Mouse (Mus musculus) 3T3-L1 (cell line): ENCODE results near the gene P4ha3.
A peak's percentile ranks its signal among the peaks of the same experiment; 100 is the strongest.
"Not testable (repeated sequence)": the region's sequence is repeated elsewhere in the genome, so short reads cannot be mapped to it uniquely, and the experiment has no call there.

Experiments
- DNase-seq: peaks from one replicate; pipeline ENCODE4 v3.0.0-alpha.2; 2015; ENCODE audit warnings: low read depth, low spot score

Gene P4ha3

DNA sequence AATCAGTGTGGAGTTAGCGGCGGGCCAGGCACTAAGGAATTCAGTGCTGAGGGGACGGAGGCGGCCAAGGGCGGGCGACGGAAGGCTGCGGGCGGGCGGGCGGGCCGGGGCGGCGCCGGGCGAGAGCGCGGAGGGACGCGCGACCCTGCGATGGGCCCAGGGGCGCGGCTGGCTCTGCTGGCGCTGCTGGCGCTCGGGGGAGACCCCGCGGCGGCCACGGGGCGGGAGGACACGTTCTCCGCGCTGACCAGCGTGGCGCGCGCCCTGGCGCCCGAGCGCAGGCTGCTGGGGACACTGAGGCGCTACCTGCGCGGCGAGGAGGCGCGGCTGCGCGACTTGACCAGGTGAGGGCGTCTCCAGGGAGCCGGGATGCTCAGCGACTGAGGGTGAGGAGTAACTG, at the start of gene P4ha3:
P4ha3 (plus strand) TSS at position 138 of the 400 bp plus-strand sequence.
- no peak for DNase-seq

DNA sequence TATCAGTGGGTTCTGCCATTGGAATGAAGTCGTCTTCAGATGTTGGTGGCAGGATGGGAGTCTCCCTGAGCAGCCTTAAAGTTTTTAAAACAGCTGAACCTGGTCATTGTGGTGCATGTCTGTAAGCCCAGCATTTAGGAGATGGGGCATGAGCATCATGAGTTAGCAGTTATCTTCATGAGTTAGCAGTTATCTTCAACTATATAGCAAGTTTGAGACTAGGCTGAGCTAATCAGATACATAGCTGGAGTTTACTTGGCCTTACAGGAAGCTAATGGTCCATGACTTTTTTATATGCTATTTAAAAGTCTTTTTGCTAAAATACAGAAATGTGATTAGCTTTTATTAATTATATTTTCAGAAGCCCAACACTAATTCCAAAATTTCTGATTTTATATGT, 47.0 kb upstream of the P4ha3 start:
- no peak for DNase-seq

DNA sequence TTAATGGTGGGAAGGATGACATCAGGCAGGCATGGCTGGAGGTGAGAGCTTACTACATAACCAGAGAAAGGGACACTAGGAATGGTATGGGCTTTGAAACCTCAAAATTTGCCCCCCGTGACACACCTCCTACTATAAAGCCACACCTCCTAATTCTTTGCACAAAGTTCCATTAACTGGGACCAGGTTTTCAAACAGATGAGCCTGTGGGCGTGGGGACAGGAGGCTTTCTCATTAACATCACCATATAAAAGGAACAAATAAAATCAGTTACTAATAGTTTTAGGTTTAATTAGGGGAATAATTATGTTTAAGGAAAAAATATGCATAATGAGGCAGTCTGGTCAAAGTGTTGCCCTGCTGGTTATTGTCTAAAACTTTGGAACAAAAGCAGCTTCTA, 44.7 kb upstream of the P4ha3 start:
- no peak for DNase-seq

DNA sequence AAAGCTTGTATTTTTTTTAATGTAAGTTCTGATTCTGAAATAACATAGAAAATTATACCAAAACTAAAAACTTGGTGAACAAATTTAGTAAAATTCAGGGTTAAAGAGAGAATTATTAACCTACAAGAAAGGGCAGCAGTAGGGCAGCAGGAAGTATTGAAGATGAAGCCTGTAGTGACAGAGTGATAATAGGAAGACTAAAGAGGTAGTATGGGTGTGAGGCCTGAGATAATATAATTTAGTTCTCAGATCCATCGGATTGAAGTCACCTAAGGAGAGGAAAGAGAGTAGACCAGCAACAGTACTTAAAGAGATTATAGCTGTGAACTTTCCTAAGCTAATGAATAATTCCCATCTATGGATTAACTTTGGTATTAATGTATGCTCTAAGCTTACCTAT, 42.3 kb upstream of the P4ha3 start:
- no peak for DNase-seq

DNA sequence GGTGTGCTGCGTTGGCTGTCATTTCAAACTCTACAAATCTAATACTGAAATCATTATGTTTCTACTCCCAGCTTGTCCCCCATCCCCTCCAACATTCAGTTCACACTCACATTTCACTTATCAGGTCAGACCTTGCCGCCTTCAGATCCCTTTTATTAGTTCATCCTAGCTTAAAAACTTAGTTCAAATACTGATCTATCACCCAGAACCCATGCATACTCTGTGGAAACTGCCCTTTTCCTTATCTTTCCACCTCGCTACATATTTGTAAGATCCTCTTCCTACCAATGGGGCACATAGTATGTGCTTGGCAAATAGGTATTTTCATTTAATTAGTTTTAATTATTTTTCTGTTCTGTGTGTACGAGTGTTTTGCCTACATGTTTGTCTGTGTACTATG, 41.1 kb upstream of the P4ha3 start:
- DNase-seq: no peak

DNA sequence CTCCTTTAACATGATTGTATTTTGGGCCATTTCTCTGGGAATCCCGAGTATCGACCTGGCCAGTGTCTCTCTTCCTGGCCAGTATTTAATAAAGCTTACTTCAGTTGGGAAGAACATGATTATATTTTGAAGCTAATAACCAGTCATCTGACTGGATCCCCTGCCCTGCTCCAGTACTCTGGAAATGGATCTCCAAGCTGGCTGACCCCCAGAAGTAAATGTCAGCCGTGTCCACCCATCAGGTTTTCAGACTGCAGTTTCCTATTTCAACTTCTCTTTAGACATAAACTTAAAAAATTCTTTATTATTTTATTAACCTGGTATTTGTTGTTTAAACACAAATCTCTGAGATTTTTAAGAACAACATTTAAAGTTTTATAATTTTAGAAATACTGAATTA, 40.1 kb upstream of the P4ha3 start:
- no peak for DNase-seq

DNA sequence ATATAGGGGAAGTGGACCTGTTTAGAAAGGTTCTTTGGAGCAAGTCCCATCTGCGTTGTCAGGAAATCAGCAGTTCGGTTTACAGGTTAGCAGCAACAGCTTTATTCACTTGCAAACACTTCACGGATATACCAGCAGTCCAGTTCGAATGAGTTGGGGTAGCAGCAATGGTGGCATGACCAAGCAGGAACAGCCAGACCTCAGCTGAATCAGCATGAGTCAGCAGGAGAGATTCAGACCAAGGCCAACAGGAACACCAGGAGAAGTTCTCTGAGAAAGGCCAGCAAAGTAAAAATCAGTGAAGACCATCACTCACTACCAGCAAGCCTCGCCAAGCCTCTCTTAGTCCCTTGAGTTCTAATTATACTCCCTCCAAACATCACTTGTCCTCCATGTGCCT, 34.7 kb upstream of the P4ha3 start:
- no peak for DNase-seq

DNA sequence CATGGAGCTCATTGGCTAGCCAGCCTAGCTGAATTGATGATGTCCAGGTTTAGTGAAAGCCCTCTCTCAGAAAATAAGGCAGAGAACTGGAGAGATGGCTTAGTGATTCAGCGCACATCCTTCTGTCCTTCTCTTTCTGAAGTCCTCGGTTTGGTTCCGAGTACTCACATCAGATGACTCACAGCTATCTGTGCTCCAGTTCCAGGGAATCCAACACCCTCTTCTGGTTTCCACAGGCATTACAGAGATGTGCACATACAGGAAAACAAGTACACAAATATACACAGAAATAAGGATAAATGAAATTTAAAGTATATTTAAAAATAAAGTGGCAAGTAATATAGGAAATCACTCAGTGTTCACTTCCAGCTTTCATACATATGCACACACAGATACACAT, 23.0 kb upstream of the P4ha3 start:
- DNase-seq: peak; percentile 62

DNA sequence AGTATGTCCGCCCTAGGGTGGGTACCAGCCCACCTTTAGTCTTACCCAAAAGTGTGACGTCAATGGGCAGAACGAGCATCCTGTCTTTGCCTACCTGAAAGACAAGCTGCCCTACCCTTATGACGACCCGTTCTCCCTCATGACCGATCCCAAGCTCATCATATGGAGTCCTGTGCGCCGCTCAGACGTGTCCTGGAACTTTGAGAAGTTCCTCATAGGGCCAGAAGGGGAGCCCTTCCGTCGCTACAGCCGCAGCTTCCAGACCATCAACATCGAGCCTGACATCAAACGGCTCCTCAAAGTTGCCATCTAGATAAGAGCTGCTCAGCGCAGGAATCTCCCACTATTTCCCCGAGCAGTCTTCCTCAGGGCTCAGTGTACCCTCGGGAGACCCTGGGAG, 20.4 kb upstream of the P4ha3 start:
- not testable (repeated sequence) for DNase-seq

DNA sequence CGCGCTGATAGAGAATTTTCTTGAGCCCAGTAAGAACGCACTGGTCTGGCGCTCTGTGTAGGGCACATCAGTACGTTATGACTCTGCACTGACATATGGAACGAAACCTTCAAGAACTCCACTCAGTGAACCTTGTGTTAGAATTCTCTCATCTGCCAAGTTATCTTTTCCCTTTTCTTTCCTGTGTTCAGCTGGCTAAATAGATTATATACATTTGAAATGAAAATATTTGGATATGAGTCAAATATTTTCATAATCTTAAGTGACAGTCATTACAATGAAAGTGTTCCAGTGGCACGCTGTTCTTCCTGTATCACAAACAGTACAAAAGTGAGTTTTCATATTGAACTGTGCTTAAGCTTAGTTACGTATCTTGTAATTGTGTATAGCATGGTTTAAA, 13.0 kb upstream of the P4ha3 start:
- no peak for DNase-seq

DNA sequence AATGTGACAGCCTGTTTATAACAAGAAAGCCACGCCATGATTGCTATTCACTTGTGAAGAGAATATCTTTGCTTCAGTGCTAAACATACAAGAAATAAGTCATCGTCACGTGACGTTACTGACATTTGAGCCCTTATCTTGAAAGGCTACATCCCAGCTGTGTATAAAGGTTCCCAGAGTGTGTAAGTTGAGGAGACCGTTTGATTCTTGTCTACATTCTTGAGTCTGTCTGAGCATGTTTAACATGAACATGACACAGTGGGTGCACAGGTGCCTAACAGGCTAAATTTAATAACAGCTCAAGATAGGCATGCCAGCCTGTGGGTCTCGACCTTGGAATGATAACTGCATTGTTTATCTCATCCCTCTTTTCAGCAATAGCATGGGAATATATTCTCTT, 10.8 kb upstream of the P4ha3 start:
- DNase-seq: no peak

DNA sequence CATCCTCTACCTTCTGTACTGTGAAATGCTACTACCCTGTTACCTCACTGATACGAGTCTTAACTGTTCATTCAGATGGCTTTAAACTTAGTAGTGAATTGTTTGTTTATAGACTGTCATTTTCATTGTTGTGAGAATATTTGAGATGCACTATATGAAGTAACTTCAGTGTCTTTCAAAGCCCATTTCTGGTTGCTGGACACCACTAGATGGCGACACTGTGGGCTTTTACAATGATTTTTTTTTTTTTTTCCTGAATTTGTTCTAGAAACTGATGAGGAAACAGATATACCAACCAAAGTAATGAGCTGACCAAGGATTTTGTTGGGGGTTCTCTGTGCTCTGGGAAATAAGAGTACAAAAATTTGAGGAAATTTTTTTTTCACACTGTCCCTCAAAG, 8.9 kb upstream of the P4ha3 start:
- DNase-seq: peak; percentile 60

DNA sequence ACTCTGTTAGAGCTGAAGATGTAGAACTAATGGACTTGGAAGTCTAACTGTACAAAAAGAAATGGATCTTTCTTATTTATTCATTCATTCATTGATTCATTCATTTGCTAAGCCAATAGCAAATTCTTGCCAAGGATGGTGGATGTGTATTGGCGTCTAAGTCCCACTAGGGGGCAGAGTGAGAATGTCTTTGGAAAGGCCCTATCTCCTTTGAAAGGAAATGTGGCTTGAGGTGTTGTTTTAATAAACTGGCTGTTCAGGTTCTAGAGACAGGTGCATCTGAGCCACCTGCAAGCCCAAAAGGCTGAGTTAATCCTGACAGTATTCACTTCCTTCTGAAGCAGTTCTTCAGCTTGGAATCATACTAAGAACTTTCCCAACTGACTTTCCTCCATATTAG, 5.5 kb upstream of the P4ha3 start:
- peak; percentile 74 for DNase-seq

DNA sequence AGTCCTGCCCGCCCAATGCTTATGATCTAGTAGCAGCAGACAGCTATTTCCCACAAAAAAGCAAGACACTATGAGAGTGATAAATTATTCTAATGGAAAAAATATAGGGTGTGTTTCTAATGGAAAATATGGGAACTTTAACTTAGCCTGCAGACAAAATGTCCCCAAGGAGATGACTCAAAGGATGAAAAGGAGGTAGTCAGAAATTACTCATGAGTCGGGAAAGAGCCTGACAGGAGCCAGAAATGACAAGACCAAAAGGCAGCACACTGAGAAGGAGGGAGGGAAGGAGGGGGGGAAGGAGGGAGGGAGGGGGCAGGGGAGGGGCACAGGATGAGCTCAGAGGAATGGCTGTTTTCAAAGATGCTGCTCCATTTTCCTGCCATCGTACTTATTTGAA, 3.7 kb upstream of the P4ha3 start:
- DNase-seq: peak; percentile 86

DNA sequence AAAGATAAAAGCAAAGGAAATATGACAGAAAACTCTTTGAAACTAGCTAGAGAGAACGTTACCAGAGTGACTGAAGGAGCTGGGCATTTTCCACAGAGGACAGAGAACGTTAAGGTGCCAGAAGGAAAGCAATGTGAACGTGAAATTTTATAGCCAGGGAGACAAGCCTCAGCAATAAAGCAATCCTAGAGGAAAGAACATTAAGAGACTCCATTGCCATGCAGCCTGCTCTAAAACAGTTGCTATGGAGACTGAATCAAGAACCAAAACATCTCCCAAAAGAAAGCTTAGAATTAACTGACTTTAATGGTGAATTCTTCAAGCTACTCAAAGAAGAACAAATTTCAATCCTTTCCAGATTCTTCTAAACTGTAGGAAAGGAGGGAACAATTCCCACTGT, 2.0 kb upstream of the P4ha3 start:
- DNase-seq: no peak

DNA sequence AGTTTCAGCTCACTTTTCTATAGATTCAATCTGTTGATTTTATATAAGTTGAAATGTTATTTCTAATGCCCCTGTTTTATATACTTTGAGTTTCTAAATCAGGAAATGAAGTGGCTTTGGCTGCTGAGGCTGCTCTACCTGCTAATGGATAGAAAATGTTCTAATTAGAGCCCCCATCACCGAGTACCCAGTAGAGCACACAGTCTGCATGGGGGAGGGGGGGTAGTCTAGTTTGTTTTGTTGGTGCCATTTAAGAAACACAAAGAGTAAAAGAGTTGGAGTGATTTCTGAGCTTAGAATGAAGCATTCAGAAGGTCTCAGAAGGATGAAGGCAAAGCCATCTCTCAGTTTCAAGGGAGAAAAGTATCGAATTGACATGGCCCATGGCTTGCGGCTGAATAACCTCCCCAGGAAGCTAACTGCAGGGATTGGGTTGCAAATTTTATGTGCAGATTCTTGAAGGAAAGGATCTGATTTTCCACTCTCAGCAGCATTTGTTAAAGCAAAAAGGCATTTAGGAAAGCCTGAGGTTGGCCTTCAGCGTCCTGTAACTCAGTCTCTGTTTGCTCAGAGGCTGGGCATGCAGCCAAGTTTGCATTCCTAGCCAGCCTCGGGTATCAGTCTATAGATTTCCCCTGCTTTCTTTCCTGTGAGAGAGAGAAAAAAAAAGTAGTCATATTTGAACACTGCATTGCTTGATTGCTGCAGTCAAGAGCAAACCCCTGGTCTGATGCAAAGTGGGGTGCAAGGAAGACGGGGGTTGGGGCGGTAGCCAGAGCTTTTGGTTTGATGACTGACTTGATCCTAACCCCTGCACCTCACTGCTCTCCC, 2.6 kb downstream of the P4ha3 start:
- peak; percentile 90 for DNase-seq

DNA sequence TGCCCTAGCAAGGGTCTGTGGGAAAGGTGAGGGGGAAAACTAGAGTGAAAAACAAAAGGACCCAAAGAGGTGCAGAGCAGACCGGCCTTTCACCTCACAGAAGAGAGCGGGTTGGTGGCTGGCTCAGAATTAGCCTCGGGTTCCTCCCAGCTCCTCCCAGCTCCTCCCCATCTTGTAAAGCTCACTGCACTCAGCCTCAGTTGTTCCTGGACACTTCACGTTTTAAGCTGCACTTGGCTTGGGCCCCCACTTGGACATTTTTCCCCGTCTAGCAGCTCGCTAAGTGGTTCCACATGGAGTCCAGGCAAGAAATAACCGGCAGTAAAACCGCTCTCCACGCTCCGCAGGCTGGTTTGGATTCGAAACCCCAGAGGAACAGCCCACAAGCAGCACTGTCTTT, 3.3 kb downstream of the P4ha3 start:
- peak; percentile 80 for DNase-seq

DNA sequence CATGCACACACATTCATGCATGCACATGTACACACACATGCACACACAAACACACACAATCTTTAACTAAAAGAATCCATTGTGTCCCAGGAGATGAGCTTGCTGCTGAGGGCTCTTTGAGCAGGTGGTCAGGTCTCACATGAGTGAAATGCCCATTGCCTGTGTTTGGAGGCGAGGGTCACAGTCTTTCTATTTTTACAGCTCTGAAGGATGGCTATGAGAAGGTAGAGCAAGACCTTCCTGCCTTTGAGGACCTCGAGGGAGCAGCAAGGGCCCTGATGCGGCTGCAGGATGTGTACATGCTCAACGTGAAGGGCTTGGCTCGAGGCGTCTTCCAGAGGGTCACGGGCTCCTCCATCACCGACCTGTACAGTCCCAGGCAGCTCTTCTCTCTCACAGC, 8.2 kb downstream of the P4ha3 start:
- no peak for DNase-seq

DNA sequence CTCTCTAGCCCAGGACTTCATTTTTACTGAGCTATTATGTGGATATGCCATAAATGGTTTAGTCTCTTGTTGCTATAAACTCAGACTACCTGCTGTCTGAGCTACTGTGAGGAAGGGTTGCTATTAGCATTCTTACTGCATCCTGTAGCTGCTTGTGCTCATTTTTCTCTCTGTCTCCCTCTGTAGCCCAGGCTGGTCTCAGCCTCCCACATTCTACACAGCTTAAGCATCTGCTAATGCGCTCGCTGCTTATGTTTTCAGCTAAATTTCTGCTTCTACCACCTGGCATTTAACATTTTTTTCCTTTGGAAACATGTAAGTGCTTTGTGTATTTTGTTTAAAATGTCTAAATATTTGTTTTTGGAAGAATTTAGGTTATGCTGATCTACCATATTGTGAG, 10.4 kb downstream of the P4ha3 start:
- DNase-seq: no peak

DNA sequence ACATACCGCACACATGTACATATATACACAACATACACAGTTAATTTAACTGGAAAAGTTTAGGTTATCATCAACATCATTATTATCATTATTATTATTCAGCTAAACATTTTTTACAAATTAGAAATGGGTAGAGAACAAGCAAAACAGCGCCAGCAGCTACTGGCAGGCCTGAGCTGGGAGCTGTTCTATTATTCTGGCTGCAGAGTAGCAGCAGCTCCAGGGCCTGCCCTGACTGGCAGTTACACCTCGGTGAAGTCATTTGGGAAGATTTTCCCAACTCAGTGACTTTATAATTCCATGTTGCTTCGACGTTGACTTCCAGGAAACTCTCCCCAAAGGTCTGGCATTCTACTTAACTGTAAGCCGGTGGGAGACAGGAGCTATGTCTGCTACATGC, 11.4 kb downstream of the P4ha3 start:
- DNase-seq: no peak

DNA sequence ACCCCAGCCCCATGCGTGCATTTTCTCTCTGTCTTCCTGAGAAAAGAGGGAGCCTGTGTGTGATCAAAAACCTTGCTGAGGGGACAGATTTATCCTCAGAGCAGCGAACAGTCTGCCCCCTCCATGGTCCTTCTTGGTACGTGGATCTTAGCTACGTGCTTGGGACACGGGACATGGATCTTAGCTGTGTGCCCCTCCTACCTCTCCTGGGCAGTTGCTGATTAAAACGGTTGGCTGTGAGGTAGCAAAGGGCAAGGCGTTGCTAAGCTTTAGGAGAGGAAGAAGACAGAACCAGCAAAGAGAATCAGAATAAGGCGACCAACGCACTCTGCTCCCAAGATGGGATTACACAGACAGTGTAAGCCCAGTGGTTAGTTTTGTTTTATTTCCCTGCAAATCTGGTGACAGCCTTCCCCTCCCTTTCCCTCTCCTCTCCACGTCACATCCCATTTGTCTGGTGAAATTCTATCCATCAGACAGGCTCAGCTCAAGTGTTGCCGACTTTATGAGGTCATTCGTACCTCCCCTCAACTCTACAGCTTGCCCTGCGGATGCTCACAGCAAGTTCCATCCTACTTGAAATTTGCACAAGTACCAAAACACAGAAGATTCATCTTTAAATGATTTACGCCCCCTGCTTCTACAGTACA, 13.7 kb downstream of the P4ha3 start:
- no peak for DNase-seq

DNA sequence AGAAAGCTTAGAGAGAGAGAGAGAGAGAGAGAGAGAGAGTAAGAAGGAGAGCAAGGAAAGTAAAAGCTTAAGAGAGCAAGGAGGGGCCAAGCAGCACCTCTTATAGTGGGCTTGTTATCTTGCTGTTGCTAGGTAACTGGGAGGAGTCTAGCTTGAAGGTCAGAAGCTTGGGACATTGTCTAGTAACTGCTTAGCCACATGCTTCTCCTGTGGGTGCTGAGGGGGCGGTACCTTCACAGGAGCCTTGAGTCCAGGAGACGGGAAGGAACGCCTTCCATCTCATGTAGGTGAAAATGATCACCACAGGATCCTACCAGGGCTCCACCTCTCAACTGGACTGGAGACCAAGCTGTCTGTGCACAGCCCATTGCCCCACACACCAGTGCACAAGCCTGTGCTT, 16.1 kb downstream of the P4ha3 start:
- no peak for DNase-seq

DNA sequence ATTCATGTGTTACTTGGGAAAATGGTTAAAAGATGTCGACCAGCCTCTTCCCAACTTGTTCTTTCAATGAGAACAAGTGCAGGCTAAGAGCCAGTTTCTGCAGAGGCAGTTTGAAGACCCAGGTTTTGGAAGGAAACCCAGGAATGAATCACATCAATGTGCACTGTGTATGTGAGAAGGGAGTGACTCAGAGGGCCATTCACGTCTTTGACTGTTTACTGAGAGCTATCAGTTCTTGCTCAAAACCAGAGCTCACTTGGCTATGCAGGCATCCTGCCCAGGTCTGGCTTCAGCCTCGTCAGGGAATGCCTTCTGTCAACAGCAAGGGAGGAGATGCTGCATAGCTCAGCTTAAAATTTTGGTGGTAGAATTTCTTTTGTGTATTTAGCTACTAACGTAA, 17.0 kb downstream of the P4ha3 start:
- peak; percentile 97 for DNase-seq
